Mouse (Mus musculus): ENCODE data around the gene Pank3. TPM values are rescaled to one million over a fixed set of nuclear protein-coding genes. Genes with fewer than 3 reads are reported as not detected.
"Not testable (repeated sequence)": the region's sequence is repeated elsewhere in the genome, so short reads cannot be mapped to it uniquely, and the experiment has no call there.

Pank3 gene
- polyA plus RNA-seq, 1 experiment from 2014 or later: 5.1 TPM

- H3K9ac ChIP-seq (ENCODE audit: low read depth, low read length): no peak overlapping the region
- no peak overlapping the region for H3K27ac ChIP-seq (ENCODE audit: low read length)
- ATAC-seq (ENCODE audit: low read depth): no peak
- H3K4me2 ChIP-seq (ENCODE audit: low read depth, low read length): no peak overlapping the region
- no peaks in the 10 kb centered on the region for H3K27me3 ChIP-seq (ENCODE audit: control insufficient read depth, insufficient read depth, low read depth, low read length)
- no peaks in the 10 kb centered on the region for H3K9me3 ChIP-seq (replicated peaks; ENCODE audit: control insufficient read depth, low read length)
- H3K4me3 ChIP-seq (ENCODE audit: low read depth, low read length): no peak overlapping the region
- H3K4me1 ChIP-seq (ENCODE audit: control insufficient read depth, low read depth, low read length): no peaks in the 10 kb centered on the region
- H3K36me3 ChIP-seq (ENCODE audit: control insufficient read depth, insufficient read depth): peaks cover 12% of the 10 kb centered on the region
- WGBS (ENCODE audit: insufficient replicate concordance): 71% methylated on average over 2 of the region's 2 CpGs
Measured at GRCm38 (mm10) chr11:35788443-35788842, 19.2 kb downstream of the Pank3 start.

- H3K9me3 ChIP-seq (replicated peaks; ENCODE audit: control insufficient read depth, low read length): not testable (repeated sequence)
Measured at GRCm38 (mm10) chr11:35792800-35793199, 23.5 kb downstream of the Pank3 start.

GRCm38 (mm10) chr11:35797751-35798494 lies 28.6 kb downstream of the Pank3 start:
- ATAC-seq (ENCODE audit: low read depth): no peak
- H3K9me3 ChIP-seq (replicated peaks; ENCODE audit: control insufficient read depth, low read length): no peaks in the 10 kb centered on the region
- no peak overlapping the region for H3K27ac ChIP-seq (ENCODE audit: low read length)
- no peak overlapping the region for H3K4me2 ChIP-seq (ENCODE audit: low read depth, low read length)
- no peak overlapping the region for H3K9ac ChIP-seq (ENCODE audit: low read depth, low read length)
- no peaks in the 10 kb centered on the region for H3K36me3 ChIP-seq (ENCODE audit: control insufficient read depth, insufficient read depth)
- 4% methylated on average over 81 of the region's 86 CpGs for WGBS (ENCODE audit: insufficient replicate concordance)
- H3K4me3 ChIP-seq (ENCODE audit: low read depth, low read length): no peak overlapping the region
- no peaks in the 10 kb centered on the region; the same call in 1 of the 2 replicates for H3K4me1 ChIP-seq (ENCODE audit: control insufficient read depth, low read depth, low read length)
- H3K27me3 ChIP-seq (ENCODE audit: control insufficient read depth, insufficient read depth, low read depth, low read length): peaks cover 50% of the 10 kb centered on the region

More at GRCm38 (mm10) chr11:35792800-35793199, 23.5 kb downstream of the Pank3 start:
- not testable (repeated sequence) for H3K4me3 ChIP-seq (ENCODE audit: low read depth, low read length); H3K36me3 ChIP-seq (ENCODE audit: control insufficient read depth, insufficient read depth); H3K4me2 ChIP-seq (ENCODE audit: low read depth, low read length); ATAC-seq (ENCODE audit: low read depth); H3K9ac ChIP-seq (ENCODE audit: low read depth, low read length); H3K4me1 ChIP-seq (ENCODE audit: control insufficient read depth, low read depth, low read length); H3K27ac ChIP-seq (ENCODE audit: low read length)
- 50% methylated on average over 5 of the region's 5 CpGs for WGBS (ENCODE audit: insufficient replicate concordance)
- H3K27me3 ChIP-seq (ENCODE audit: control insufficient read depth, insufficient read depth, low read depth, low read length): peaks cover 28% of the 10 kb centered on the region

- no peak for ATAC-seq (ENCODE audit: low read depth)
- Histone ChIP-seq H3K9ac (ENCODE audit: low read depth, low read length) (no peak overlapping the region), H3K4me3 (ENCODE audit: low read depth, low read length) (no peak overlapping the region), H3K4me2 (ENCODE audit: low read depth, low read length) (no peak overlapping the region), H3K27me3 (ENCODE audit: control insufficient read depth, insufficient read depth, low read depth, low read length) (peaks cover 50% of the 10 kb centered on the region), H3K9me3 (replicated peaks; ENCODE audit: control insufficient read depth, low read length) (no peaks in the 10 kb centered on the region), H3K27ac (ENCODE audit: low read length) (no peak overlapping the region), H3K4me1 (ENCODE audit: control insufficient read depth, low read depth, low read length) (no peaks in the 10 kb centered on the region; the same call in 1 of the 2 replicates), H3K36me3 (ENCODE audit: control insufficient read depth, insufficient read depth) (no peaks in the 10 kb centered on the region)
- WGBS (ENCODE audit: insufficient replicate concordance): 5% methylated on average over 23 of the region's 23 CpGs
Measured at GRCm38 (mm10) chr11:35798495-35798820, 29.2 kb downstream of the Pank3 start.

- ATAC-seq (ENCODE audit: low read depth): no peak
- 17% methylated on average over 11 of the region's 11 CpGs for WGBS (ENCODE audit: insufficient replicate concordance)
- H3K9me3 ChIP-seq (replicated peaks; ENCODE audit: control insufficient read depth, low read length): no peaks in the 10 kb centered on the region
- H3K36me3 ChIP-seq (ENCODE audit: control insufficient read depth, insufficient read depth): no peaks in the 10 kb centered on the region
- H3K27ac ChIP-seq (ENCODE audit: low read length): no peak within 1 kb of the TSS
- H3K4me3 ChIP-seq (ENCODE audit: low read depth, low read length): no peak within 1 kb of the TSS
- H3K4me1 ChIP-seq (ENCODE audit: control insufficient read depth, low read depth, low read length): no peaks in the 10 kb centered on the region; the same call in 1 of the 2 replicates
- H3K9ac ChIP-seq (ENCODE audit: low read depth, low read length): no peak within 1 kb of the TSS
- peaks cover 50% of the 10 kb centered on the region for H3K27me3 ChIP-seq (ENCODE audit: control insufficient read depth, insufficient read depth, low read depth, low read length)
- no peak within 1 kb of the TSS for H3K4me2 ChIP-seq (ENCODE audit: low read depth, low read length)
Measured at GRCm38 (mm10) chr11:35798874-35799273, 29.6 kb downstream of the Pank3 start, which contains the start of gene Fbll1. Gene Fbll1 (minus strand): TSS chr11:35798884.

GRCm38 (mm10) chr11:35801332-35801731 lies 32.0 kb downstream of the Pank3 start:
- H3K27ac ChIP-seq (ENCODE audit: low read length): no peak overlapping the region
- H3K9me3 ChIP-seq (replicated peaks; ENCODE audit: control insufficient read depth, low read length): no peaks in the 10 kb centered on the region
- no peak overlapping the region for H3K9ac ChIP-seq (ENCODE audit: low read depth, low read length)
- 59% methylated on average over 5 of the region's 5 CpGs for WGBS (ENCODE audit: insufficient replicate concordance)
- H3K4me1 ChIP-seq (ENCODE audit: control insufficient read depth, low read depth, low read length): no peaks in the 10 kb centered on the region; the same call in 1 of the 2 replicates
- H3K4me2 ChIP-seq (ENCODE audit: low read depth, low read length): no peak overlapping the region
- H3K4me3 ChIP-seq (ENCODE audit: low read depth, low read length): no peak overlapping the region
- peaks cover 37% of the 10 kb centered on the region for H3K27me3 ChIP-seq (ENCODE audit: control insufficient read depth, insufficient read depth, low read depth, low read length)
- ATAC-seq (ENCODE audit: low read depth): no peak
- no peaks in the 10 kb centered on the region for H3K36me3 ChIP-seq (ENCODE audit: control insufficient read depth, insufficient read depth)

- Histone ChIP-seq H3K36me3 (ENCODE audit: control insufficient read depth, insufficient read depth) (peaks cover 50% of the 10 kb centered on the region), H3K27me3 (ENCODE audit: control insufficient read depth, insufficient read depth, low read depth, low read length) (no peaks in the 10 kb centered on the region)
- 81% methylated on average over 10 of the region's 10 CpGs for WGBS (ENCODE audit: insufficient replicate concordance)
Measured at GRCm38 (mm10) chr11:35811458-35811857, 42.2 kb downstream of the Pank3 start.

GRCm38 (mm10) chr11:35816316-35816715 lies 47.0 kb downstream of the Pank3 start:
- Histone ChIP-seq H3K36me3 (ENCODE audit: control insufficient read depth, insufficient read depth) (peaks cover 44% of the 10 kb centered on the region), H3K27me3 (ENCODE audit: control insufficient read depth, insufficient read depth, low read depth, low read length) (no peaks in the 10 kb centered on the region), H3K9ac (ENCODE audit: low read depth, low read length) (no peak overlapping the region), H3K27ac (ENCODE audit: low read length) (no peak overlapping the region), H3K4me3 (ENCODE audit: low read depth, low read length) (no peak overlapping the region), H3K4me1 (ENCODE audit: control insufficient read depth, low read depth, low read length) (no peaks in the 10 kb centered on the region), H3K9me3 (replicated peaks; ENCODE audit: control insufficient read depth, low read length) (no peaks in the 10 kb centered on the region), H3K4me2 (ENCODE audit: low read depth, low read length) (no peak overlapping the region)
- ATAC-seq (ENCODE audit: low read depth): no peak
- WGBS (ENCODE audit: insufficient replicate concordance): 82% methylated on average over 12 of the region's 12 CpGs

More at GRCm38 (mm10) chr11:35811458-35811857, 42.2 kb downstream of the Pank3 start:
- H3K4me2 ChIP-seq (ENCODE audit: low read depth, low read length): no peak overlapping the region
- H3K9ac ChIP-seq (ENCODE audit: low read depth, low read length): no peak overlapping the region
- no peak for ATAC-seq (ENCODE audit: low read depth)
- H3K4me1 ChIP-seq (ENCODE audit: control insufficient read depth, low read depth, low read length): no peaks in the 10 kb centered on the region
- no peaks in the 10 kb centered on the region for H3K9me3 ChIP-seq (replicated peaks; ENCODE audit: control insufficient read depth, low read length)
- no peak overlapping the region for H3K27ac ChIP-seq (ENCODE audit: low read length)
- H3K4me3 ChIP-seq (ENCODE audit: low read depth, low read length): no peak overlapping the region

GRCm38 (mm10) chr11:35827714-35828113 lies 58.4 kb downstream of the Pank3 start:
- peaks cover 5% of the 10 kb centered on the region; the same call in 1 of the 2 replicates for H3K4me1 ChIP-seq (ENCODE audit: control insufficient read depth, low read depth, low read length)
- ATAC-seq (ENCODE audit: low read depth): no peak
- H3K36me3 ChIP-seq (ENCODE audit: control insufficient read depth, insufficient read depth): peaks cover 52% of the 10 kb centered on the region
- H3K9ac ChIP-seq (ENCODE audit: low read depth, low read length): no peak overlapping the region
- H3K9me3 ChIP-seq (replicated peaks; ENCODE audit: control insufficient read depth, low read length): no peaks in the 10 kb centered on the region
- 67% methylated on average over 6 of the region's 6 CpGs for WGBS (ENCODE audit: insufficient replicate concordance)
- no peaks in the 10 kb centered on the region for H3K27me3 ChIP-seq (ENCODE audit: control insufficient read depth, insufficient read depth, low read depth, low read length)
- H3K27ac ChIP-seq (ENCODE audit: low read length): no peak overlapping the region
- no peak overlapping the region for H3K4me3 ChIP-seq (ENCODE audit: low read depth, low read length)
- no peak overlapping the region for H3K4me2 ChIP-seq (ENCODE audit: low read depth, low read length)

Measured in liver, embryonic 16.5 days (tissue).